Mouse (Mus musculus) heart, embryonic 14.5 days (tissue): ENCODE measurements at regions not wholly inside any gene's neighbourhood (a gene's known extent, or its start where the extent isn't known, plus 50 kb on each side); places are given as distances from the start of the nearest gene placed in this dataset.

Source experiments
- ATAC-seq: fragments of 200-750 bp; cut with Nextera tagmentation; 2 replicates; pipeline ENCODE4 v1.8.0; 2017; ENCODE audit warnings: low read depth, moderate TSS enrichment; ENCODE audit not compliant: insufficient number of reproducible peaks, insufficient read depth, low FRiP score
- H3K27ac ChIP-seq, 2 experiments: fragments of 200-500 bp in 1 of 2; fragments of 300-500 bp in 1 of 2; sonication (generic) in 1 of 2; replicated peaks in 1 of 2; 2 replicates each; pipeline ENCODE4 v1.5.1; 2012 to 2014; ENCODE audit warnings: low read depth in 2 of 2, low read length in 2 of 2, control low read depth in 1 of 2, mild to moderate bottlenecking in 1 of 2, mixed read lengths in 1 of 2; ENCODE audit not compliant: control insufficient read depth in 1 of 2, insufficient read depth in 1 of 2
- H3K27me3 ChIP-seq: fragments of 300-500 bp; sonication (generic); 2 replicates; pipeline ENCODE4 v1.6.1; 2014; ENCODE audit warnings: mild to moderate bottlenecking, low read length, control low read depth; ENCODE audit not compliant: control insufficient read depth, insufficient read depth
- H3K36me3 ChIP-seq: fragments of 300-500 bp; sonication (generic); 2 replicates; pipeline ENCODE4 v1.6.1; 2014; ENCODE audit warnings: mild to moderate bottlenecking, control low read depth, low read length, mixed read lengths; ENCODE audit not compliant: control insufficient read depth, insufficient read depth
- H3K4me1 ChIP-seq, 2 experiments: fragments of 200-500 bp in 1 of 2; fragments of 300-500 bp in 1 of 2; sonication (generic) in 1 of 2; 2 replicates each; pipeline ENCODE4 v1.6.1; 2012 to 2014; ENCODE audit warnings: low read length in 2 of 2, control low read depth in 1 of 2, mixed read lengths in 1 of 2; ENCODE audit not compliant: control insufficient read depth in 2 of 2, insufficient read depth in 2 of 2
- H3K4me2 ChIP-seq: fragments of 300-500 bp; sonication (generic); 2 replicates; pipeline ENCODE4 v1.6.1; 2014; ENCODE audit warnings: mild to moderate bottlenecking, low read length
- H3K4me3 ChIP-seq, 2 experiments: fragments of 200-500 bp in 1 of 2; fragments of 300-500 bp in 1 of 2; sonication (generic) in 1 of 2; 2 replicates each; pipeline ENCODE4 v1.5.1; 2012 to 2014; ENCODE audit warnings: low read length in 2 of 2, mild to moderate bottlenecking in 2 of 2, control low read depth in 1 of 2, low read depth in 1 of 2, moderate library complexity in 1 of 2; ENCODE audit not compliant: control insufficient read depth in 1 of 2, insufficient read depth in 1 of 2
- H3K9ac ChIP-seq: fragments of 300-500 bp; sonication (generic); 2 replicates; pipeline ENCODE4 v1.6.1; 2014; ENCODE audit warnings: mild to moderate bottlenecking, low read length
- H3K9me3 ChIP-seq: fragments of 300-500 bp; sonication (generic); 2 replicates; pipeline ENCODE4 v1.6.1; 2016; ENCODE audit warnings: low read length, control low read depth; ENCODE audit not compliant: control insufficient read depth
- WGBS: fragments of 180-500 bp; shearing (Covaris S2); extraction: QIAGEN DNeasy Blood & Tissue Kit; methylation state at CpG from one replicate; pipeline ENCODE4 v1.1.7; 2014; 5-methylcytosine and 5-hydroxymethylcytosine counted together

- ATAC-seq, result no peak
- no peak overlapping the region for H3K4me2 ChIP-seq
- no peak overlapping the region for H3K27ac ChIP-seq
- H3K4me1 ChIP-seq, result no peaks in the 10 kb centered on the region
- H3K9me3 ChIP-seq, result no peaks in the 10 kb centered on the region
- no peak overlapping the region for H3K4me3 ChIP-seq
- no peak overlapping the region for H3K9ac ChIP-seq
- H3K36me3 ChIP-seq, result no peaks in the 10 kb centered on the region
- 46% methylated on average over 6 of the region's 6 CpGs for WGBS
- no peaks in the 10 kb centered on the region for H3K27me3 ChIP-seq
Observed at GRCm38 (mm10) chr6:89081624-89082300, 179.7 kb downstream of the Tpra1 start.

GRCm38 (mm10) chr6:89084437-89084836, 182.4 kb downstream of the Tpra1 start:
- no peak overlapping the region for H3K4me2 ChIP-seq
- no peak overlapping the region for H3K4me3 ChIP-seq
- peaks cover 0 to 6% of the 10 kb centered on the region in 2 experiments; a peak in 2 of 4 replicates for H3K4me1 ChIP-seq
- ATAC-seq, result no peak
- H3K36me3 ChIP-seq, result no peaks in the 10 kb centered on the region
- no peak overlapping the region for H3K9ac ChIP-seq
- no peak overlapping the region for H3K27ac ChIP-seq
- 89% methylated on average over 3 of the region's 3 CpGs for WGBS
- H3K9me3 ChIP-seq, result peaks cover 3% of the 10 kb centered on the region
- H3K27me3 ChIP-seq, result no peaks in the 10 kb centered on the region

DNA sequence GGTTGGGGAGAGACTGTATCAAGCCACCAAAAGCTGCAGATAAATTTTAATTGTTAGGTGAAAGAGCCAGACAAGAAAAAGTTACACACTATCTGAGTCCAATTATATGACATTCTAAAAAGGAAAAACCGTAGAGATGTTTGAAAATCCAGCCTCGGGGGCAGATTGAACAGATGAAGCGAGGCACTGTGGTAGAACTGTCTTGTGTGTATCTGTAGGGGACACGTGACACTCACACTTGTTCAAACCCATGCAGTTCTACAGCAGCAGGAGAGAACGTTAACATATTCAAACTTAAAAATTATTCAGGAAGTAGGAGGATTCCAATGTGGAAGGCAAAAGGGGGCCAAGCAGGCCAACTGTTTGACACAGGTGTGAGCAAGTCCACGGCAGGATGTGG, 183.1 kb downstream of the Tpra1 start:
- H3K4me2 ChIP-seq, result no peak overlapping the region
- H3K9me3 ChIP-seq, result peaks cover 6% of the 10 kb centered on the region
- no peaks in the 10 kb centered on the region for H3K27me3 ChIP-seq
- H3K9ac ChIP-seq, result no peak overlapping the region
- 84% methylated on average over 6 of the region's 6 CpGs for WGBS
- H3K4me3 ChIP-seq, result no peak overlapping the region
- no peaks in the 10 kb centered on the region for H3K36me3 ChIP-seq
- H3K4me1 ChIP-seq, result peaks cover 0 to 6% of the 10 kb centered on the region in 2 experiments; a peak in 2 of 4 replicates
- ATAC-seq, result no peak
- no peak overlapping the region for H3K27ac ChIP-seq

DNA sequence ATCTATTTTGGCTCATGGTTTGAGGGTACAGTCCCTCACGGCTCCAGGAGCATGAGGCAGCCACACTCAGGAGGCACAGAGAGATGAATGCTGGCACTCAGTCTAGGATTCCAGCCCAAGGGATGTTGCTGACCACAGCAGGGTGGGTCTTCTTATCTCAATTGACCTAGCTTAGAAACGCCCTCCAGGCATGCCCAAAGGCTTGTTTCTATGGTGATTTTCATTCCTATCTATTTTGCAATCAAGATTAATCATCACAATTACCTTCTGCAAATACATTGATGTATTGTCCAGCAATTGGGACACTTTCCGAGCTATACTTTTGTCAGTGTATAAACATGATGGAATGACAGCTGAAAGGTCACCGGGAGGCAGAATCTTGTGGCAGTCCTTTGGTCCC, 185.6 kb downstream of the Tpra1 start:
- WGBS, result 69% methylated on average over 4 of the region's 4 CpGs
- Histone ChIP-seq H3K4me3 (no peak overlapping the region), H3K27ac (no peak overlapping the region), H3K27me3 (no peaks in the 10 kb centered on the region), H3K9ac (no peak overlapping the region), H3K4me2 (no peak overlapping the region), H3K4me1 (peaks cover 0 to 6% of the 10 kb centered on the region in 2 experiments; a peak in 2 of 4 replicates), H3K36me3 (no peaks in the 10 kb centered on the region), H3K9me3 (peaks cover 6% of the 10 kb centered on the region)
- no peak for ATAC-seq

DNA sequence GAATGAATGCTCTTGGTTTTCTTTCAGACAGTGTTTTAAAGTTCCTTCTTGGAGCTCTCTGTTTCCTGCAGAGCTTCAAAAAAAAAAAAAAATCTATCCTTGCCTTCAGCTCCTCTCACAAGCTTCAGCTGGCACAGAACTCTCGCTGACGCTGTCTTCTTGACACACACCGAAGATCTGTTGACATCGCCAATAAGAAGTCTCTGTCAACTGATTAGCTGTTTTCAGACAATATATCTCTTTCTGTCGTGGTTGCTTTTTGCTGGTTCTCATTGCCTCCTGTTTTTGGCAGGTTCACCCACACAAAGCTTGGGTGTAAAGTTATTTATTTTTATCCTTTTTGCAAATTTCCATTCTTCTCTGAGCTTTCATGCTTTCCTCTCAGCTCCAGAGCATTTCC, 188.0 kb downstream of the Tpra1 start:
- 80% methylated on average over 5 of the region's 5 CpGs for WGBS
- Histone ChIP-seq H3K9ac (no peak overlapping the region), H3K4me1 (peaks cover 0 to 6% of the 10 kb centered on the region in 2 experiments; a peak in 2 of 4 replicates), H3K4me3 (no peak overlapping the region), H3K27ac (no peak overlapping the region), H3K36me3 (no peaks in the 10 kb centered on the region), H3K27me3 (no peaks in the 10 kb centered on the region), H3K4me2 (no peak overlapping the region), H3K9me3 (peaks cover 6% of the 10 kb centered on the region)
- ATAC-seq, result no peak

DNA sequence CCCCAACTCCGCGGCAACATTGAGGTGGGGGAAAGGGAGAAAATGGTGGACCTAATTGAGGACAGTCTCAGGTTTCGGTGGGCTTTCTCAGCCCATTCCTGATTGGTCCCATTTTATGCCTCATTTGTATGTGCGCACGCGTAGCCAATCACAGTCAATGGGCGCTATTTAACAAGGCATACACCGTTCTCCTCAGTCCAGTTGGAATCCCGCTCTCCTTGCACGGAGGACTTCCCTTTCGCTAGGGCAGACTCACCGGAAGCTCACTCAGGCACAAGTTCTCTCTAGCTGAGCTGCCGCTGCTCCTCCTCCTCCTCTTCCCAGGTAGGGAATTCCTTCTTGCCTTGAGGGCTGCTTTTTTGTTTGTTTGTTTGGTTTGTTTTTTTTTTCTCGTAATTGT, 193.9 kb downstream of the Tpra1 start:
- ATAC-seq, result no peak
- Histone ChIP-seq H3K4me2 (no peak overlapping the region), H3K27me3 (no peaks in the 10 kb centered on the region), H3K36me3 (no peaks in the 10 kb centered on the region), H3K4me1 (no peaks in the 10 kb centered on the region; a peak in 1 of 4 replicates), H3K4me3 (no peak overlapping the region), H3K27ac (no peak overlapping the region), H3K9ac (no peak overlapping the region), H3K9me3 (no peaks in the 10 kb centered on the region)
- 90% methylated on average over 14 of the region's 14 CpGs for WGBS

DNA sequence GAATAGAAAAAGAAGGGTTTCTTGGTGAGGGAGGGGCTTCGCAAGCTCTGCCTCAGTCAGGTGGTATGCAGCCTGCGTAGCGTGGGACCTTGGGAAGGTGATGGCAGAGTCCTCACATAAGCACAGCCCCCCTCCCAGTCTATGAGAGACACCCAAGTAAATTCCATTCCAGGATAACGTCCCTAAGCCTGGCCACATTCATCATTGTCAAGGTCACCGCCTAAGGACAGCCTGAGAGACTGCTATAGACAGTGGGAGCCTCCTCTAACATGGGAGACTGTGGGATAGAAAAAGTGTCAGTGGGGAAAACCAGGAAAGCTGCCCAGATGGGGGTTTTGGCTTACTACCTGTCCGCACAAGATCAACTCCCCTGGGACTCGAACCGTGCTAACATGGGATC, 195.5 kb downstream of the Tpra1 start:
- Histone ChIP-seq H3K27ac (no peak overlapping the region), H3K36me3 (no peaks in the 10 kb centered on the region), H3K4me1 (no peaks in the 10 kb centered on the region; a peak in 1 of 4 replicates), H3K9me3 (no peaks in the 10 kb centered on the region), H3K4me3 (no peak overlapping the region), H3K4me2 (no peak overlapping the region), H3K27me3 (no peaks in the 10 kb centered on the region), H3K9ac (no peak overlapping the region)
- 58% methylated on average over 8 of the region's 8 CpGs for WGBS
- ATAC-seq, result no peak

DNA sequence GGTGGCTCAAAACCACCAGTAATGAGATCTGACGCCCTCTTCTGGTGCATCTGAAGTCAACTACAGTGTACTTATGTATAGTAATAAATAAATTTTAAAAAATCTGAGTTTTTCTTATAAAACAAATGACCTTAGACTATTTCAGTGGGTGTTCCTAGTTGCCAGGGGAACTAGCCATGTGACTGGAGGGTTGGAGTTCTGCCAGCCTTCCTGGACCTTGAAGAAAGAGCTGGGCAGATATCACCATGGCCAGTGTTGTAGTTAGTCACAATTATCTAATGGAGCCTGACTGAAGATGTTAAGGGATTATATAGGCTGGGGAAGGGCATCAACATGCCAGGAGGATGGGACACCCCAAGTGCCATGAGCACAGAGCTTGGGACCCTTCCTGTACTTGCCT, 217.2 kb downstream of the Tpra1 start:
- 63% methylated on average over 1 of the region's 1 CpGs for WGBS
- no peak overlapping the region for H3K4me2 ChIP-seq
- no peak overlapping the region for H3K4me3 ChIP-seq
- H3K4me1 ChIP-seq, result no peaks in the 10 kb centered on the region
- ATAC-seq, result no peak
- no peak overlapping the region for H3K27ac ChIP-seq
- no peak overlapping the region for H3K9ac ChIP-seq
- H3K27me3 ChIP-seq, result no peaks in the 10 kb centered on the region
- no peaks in the 10 kb centered on the region for H3K9me3 ChIP-seq
- no peaks in the 10 kb centered on the region for H3K36me3 ChIP-seq
